Mouse (Mus musculus): ENCODE measurements around the gene Adprhl1. TPM values are rescaled to one million over a fixed set of nuclear protein-coding genes. Genes with fewer than 3 reads are reported as not detected.

Adprhl1 gene
- polyA plus RNA-seq, 1 experiment from 2014 or later: 0.25 TPM

DNA sequence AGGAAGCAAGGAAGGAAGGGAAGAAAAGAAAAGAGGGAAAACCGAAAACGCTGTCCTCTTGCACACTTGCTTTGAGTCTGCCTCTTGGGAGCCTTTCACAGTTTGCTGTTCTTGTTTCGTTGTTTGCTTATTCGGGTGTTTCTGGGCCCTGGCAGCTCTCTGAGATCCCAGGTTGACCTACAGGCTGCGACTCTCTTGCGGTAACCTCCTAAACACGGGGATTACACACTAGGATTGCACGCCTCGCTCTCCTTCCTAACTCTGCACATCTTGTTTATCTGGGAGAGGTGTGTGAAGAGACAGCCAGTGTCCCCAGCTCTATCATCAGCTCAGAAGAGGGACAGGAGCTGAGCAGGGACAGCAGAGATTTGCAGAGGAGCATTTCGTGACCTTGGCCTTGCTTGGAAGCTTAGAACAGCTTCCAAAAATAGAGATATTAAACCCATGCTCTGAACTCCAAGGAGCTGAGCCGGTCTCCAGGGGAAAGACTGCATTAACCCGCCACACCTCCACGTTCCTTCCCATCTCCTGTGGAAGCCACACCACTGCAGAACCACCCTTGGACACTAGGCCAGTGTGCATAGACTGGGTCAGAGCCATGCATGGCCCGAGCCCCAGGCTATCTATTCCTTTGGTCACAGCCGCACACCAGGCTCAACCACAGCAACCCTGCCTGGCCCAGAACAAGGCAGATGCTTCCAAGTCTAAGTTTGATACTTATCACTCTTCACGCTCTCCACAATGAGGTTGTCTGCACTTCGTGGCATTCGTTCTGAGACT lies 72.9 kb downstream of the Adprhl1 start:
- H3K27ac ChIP-seq: no peak overlapping the region
- H3K36me3 ChIP-seq: peaks cover 48% of the 10 kb centered on the region
- no peak overlapping the region for H3K4me3 ChIP-seq
- no peaks in the 10 kb centered on the region for H3K27me3 ChIP-seq (ENCODE audit: insufficient read depth, poor library complexity, severe bottlenecking)
- no peak for DNase-seq (ENCODE audit: low spot score)
- no peaks in the 10 kb centered on the region for H3K9me3 ChIP-seq
- no peaks in the 10 kb centered on the region for H3K4me1 ChIP-seq (replicated peaks)
- 82% methylated on average over 18 of the region's 18 CpGs for WGBS

DNA sequence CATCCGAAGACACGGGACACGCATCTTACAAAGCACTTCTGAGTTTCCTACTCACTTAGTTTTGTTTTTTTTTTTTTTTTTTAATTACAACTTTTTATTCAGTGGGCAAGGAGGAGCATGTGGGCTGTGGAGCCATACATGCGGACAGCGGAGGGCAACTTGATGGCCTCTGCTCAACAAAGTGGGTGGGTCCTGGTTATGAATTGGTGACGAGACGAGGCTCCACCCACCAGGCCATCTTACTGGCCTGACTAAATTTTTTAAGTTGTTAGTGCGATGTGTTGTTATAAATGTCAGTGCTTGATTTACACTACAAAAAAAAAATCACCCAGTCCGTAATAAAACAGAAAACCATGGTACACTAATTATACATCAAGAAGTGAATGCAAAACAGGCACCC lies 73.6 kb downstream of the Adprhl1 start:
- no peaks in the 10 kb centered on the region for H3K9me3 ChIP-seq
- H3K27ac ChIP-seq: no peak overlapping the region
- 86% methylated on average over 9 of the region's 9 CpGs for WGBS
- no peaks in the 10 kb centered on the region for H3K4me1 ChIP-seq (replicated peaks)
- H3K4me3 ChIP-seq: no peak overlapping the region
- DNase-seq (ENCODE audit: low spot score): no peak
- no peaks in the 10 kb centered on the region for H3K27me3 ChIP-seq (ENCODE audit: insufficient read depth, poor library complexity, severe bottlenecking)
- peaks cover 48% of the 10 kb centered on the region for H3K36me3 ChIP-seq

GRCm38 (mm10) chr8:13179948-13180347 lies 74.0 kb downstream of the Adprhl1 start:
- H3K36me3 ChIP-seq: peaks cover 49% of the 10 kb centered on the region

GRCm38 (mm10) chr8:13179482-13179881 lies 74.5 kb downstream of the Adprhl1 start:
- H3K27ac ChIP-seq: no peak overlapping the region
- no peaks in the 10 kb centered on the region for H3K4me1 ChIP-seq (replicated peaks)
- H3K9me3 ChIP-seq: no peaks in the 10 kb centered on the region
- no peak overlapping the region for H3K4me3 ChIP-seq
- no peak for DNase-seq (ENCODE audit: low spot score)
- H3K36me3 ChIP-seq: peaks cover 49% of the 10 kb centered on the region
- WGBS: 75% methylated on average over 6 of the region's 6 CpGs
- H3K27me3 ChIP-seq (ENCODE audit: insufficient read depth, poor library complexity, severe bottlenecking): no peaks in the 10 kb centered on the region

More at GRCm38 (mm10) chr8:13179948-13180347, 74.0 kb downstream of the Adprhl1 start:
- H3K9me3 ChIP-seq: no peaks in the 10 kb centered on the region
- DNase-seq (ENCODE audit: low spot score): no peak
- WGBS: 78% methylated on average over 7 of the region's 7 CpGs
- no peak overlapping the region for H3K27ac ChIP-seq
- no peaks in the 10 kb centered on the region for H3K4me1 ChIP-seq (replicated peaks)
- H3K4me3 ChIP-seq: no peak overlapping the region
- no peaks in the 10 kb centered on the region for H3K27me3 ChIP-seq (ENCODE audit: insufficient read depth, poor library complexity, severe bottlenecking)

GRCm38 (mm10) chr8:13178137-13178536 lies 75.8 kb downstream of the Adprhl1 start:
- Histone ChIP-seq H3K9me3 (no peaks in the 10 kb centered on the region), H3K4me1 (replicated peaks) (no peaks in the 10 kb centered on the region), H3K4me3 (no peak overlapping the region), H3K27ac (no peak overlapping the region), H3K27me3 (ENCODE audit: insufficient read depth, poor library complexity, severe bottlenecking) (no peaks in the 10 kb centered on the region), H3K36me3 (peaks cover 60% of the 10 kb centered on the region)
- 94% methylated on average over 5 of the region's 5 CpGs for WGBS
- no peak for DNase-seq (ENCODE audit: low spot score)

- H3K36me3 ChIP-seq: peaks cover 68% of the 10 kb centered on the region
Measured at GRCm38 (mm10) chr8:13177173-13177852, 76.6 kb downstream of the Adprhl1 start.

GRCm38 (mm10) chr8:13175650-13176049 lies 78.3 kb downstream of the Adprhl1 start:
- no peak for DNase-seq (ENCODE audit: low spot score)
- H3K4me3 ChIP-seq: no peak overlapping the region
- 91% methylated on average over 1 of the region's 1 CpGs for WGBS
- no peaks in the 10 kb centered on the region for H3K9me3 ChIP-seq
- peaks cover 85% of the 10 kb centered on the region for H3K36me3 ChIP-seq
- no peaks in the 10 kb centered on the region for H3K4me1 ChIP-seq (replicated peaks)
- no peak overlapping the region for H3K27ac ChIP-seq
- H3K27me3 ChIP-seq (ENCODE audit: insufficient read depth, poor library complexity, severe bottlenecking): no peaks in the 10 kb centered on the region

More at GRCm38 (mm10) chr8:13177173-13177852, 76.6 kb downstream of the Adprhl1 start:
- no peaks in the 10 kb centered on the region for H3K4me1 ChIP-seq (replicated peaks)
- WGBS: 96% methylated on average over 7 of the region's 7 CpGs
- no peaks in the 10 kb centered on the region for H3K27me3 ChIP-seq (ENCODE audit: insufficient read depth, poor library complexity, severe bottlenecking)
- no peak overlapping the region for H3K27ac ChIP-seq
- H3K4me3 ChIP-seq: no peak overlapping the region
- no peak for DNase-seq (ENCODE audit: low spot score)
- H3K9me3 ChIP-seq: no peaks in the 10 kb centered on the region

- Histone ChIP-seq H3K4me3 (no peak overlapping the region), H3K27me3 (ENCODE audit: insufficient read depth, poor library complexity, severe bottlenecking) (no peaks in the 10 kb centered on the region), H3K9me3 (no peaks in the 10 kb centered on the region), H3K27ac (no peak overlapping the region), H3K4me1 (replicated peaks) (no peaks in the 10 kb centered on the region), H3K36me3 (peaks cover 93% of the 10 kb centered on the region)
- no peak for DNase-seq (ENCODE audit: low spot score)
- whole genome bisulfite sequencing: 93% methylated on average over 4 of the region's 4 CpGs
Measured at GRCm38 (mm10) chr8:13174811-13175210, 79.2 kb downstream of the Adprhl1 start.

DNA sequence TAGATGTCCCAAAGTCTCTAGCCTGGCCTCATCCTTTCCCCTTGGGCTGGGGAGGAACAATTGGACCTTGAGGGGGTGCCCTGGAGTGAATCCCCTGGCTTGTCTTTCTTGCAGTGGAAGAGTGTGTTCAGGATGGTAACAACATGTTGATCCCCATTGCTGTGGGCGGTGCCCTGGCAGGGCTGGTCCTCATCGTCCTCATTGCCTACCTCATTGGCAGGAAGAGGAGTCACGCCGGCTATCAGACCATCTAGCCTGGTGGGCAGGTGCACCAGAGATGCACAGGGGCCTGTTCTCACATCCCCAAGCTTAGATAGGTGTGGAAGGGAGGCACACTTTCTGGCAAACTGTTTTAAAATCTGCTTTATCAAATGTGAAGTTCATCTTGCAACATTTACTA lies 79.7 kb downstream of the Adprhl1 start:
- DNase-seq (ENCODE audit: low spot score): no peak
- peaks cover 98% of the 10 kb centered on the region for H3K36me3 ChIP-seq
- no peaks in the 10 kb centered on the region for H3K27me3 ChIP-seq (ENCODE audit: insufficient read depth, poor library complexity, severe bottlenecking)
- H3K4me3 ChIP-seq: no peak overlapping the region
- no peak overlapping the region for H3K27ac ChIP-seq
- H3K4me1 ChIP-seq (replicated peaks): no peaks in the 10 kb centered on the region
- WGBS: 94% methylated on average over 4 of the region's 4 CpGs
- no peaks in the 10 kb centered on the region for H3K9me3 ChIP-seq

MicroRNAs encoded within 50 kb of the gene (microRNA counts, 519-probe panel; counts per million panel counts)
- microRNA mmu-miR-1968: 1,255 counts per million, percentile 77 among the panel's probes with 10 or more counts

Other genes with a start within 250 kb of the Adprhl1 start
- 0.10 and 0.34 TPM in 2 replicates for gene F7, start 228.1 kb downstream of the Adprhl1 start, polyA plus RNA-seq (2016; fragmentation: Nextera tagmentation; extraction: Ambion mirVana)
- 1.2 TPM in 2 replicates for gene F10, start 216.9 kb downstream of the Adprhl1 start, polyA plus RNA-seq (2016; fragmentation: Nextera tagmentation; extraction: Ambion mirVana)
- gene Proz, start 193.2 kb downstream of the Adprhl1 start, polyA plus RNA-seq (2016; fragmentation: Nextera tagmentation; extraction: Ambion mirVana): 0.24 and 0.50 TPM in 2 replicates
- 58.4 and 63.5 TPM in 2 replicates for gene Pcid2, start 148.7 kb downstream of the Adprhl1 start, polyA plus RNA-seq (2016; fragmentation: Nextera tagmentation; extraction: Ambion mirVana)
- gene Cul4a, start 148.5 kb downstream of the Adprhl1 start, polyA plus RNA-seq (2016; fragmentation: Nextera tagmentation; extraction: Ambion mirVana): 72.8 and 83.9 TPM in 2 replicates
- 218 and 231 TPM in 2 replicates for gene Lamp1, start 95.0 kb downstream of the Adprhl1 start, polyA plus RNA-seq (2016; fragmentation: Nextera tagmentation; extraction: Ambion mirVana)
- 14.5 and 16.5 TPM in 2 replicates for gene Grtp1, start 53.5 kb downstream of the Adprhl1 start, polyA plus RNA-seq (2016; fragmentation: Nextera tagmentation; extraction: Ambion mirVana)
- gene Dcun1d2, start 34.0 kb upstream of the Adprhl1 start, polyA plus RNA-seq (2016; fragmentation: Nextera tagmentation; extraction: Ambion mirVana): 25.3 and 27.6 TPM in 2 replicates
- 35.6 and 40.9 TPM in 2 replicates for gene Tmco3, start 34.0 kb upstream of the Adprhl1 start, polyA plus RNA-seq (2016; fragmentation: Nextera tagmentation; extraction: Ambion mirVana)
- 162 and 186 TPM in 2 replicates for gene Tfdp1, start 84.6 kb upstream of the Adprhl1 start, polyA plus RNA-seq (2016; fragmentation: Nextera tagmentation; extraction: Ambion mirVana)
- gene Atp4b, start 142.7 kb upstream of the Adprhl1 start, polyA plus RNA-seq (2016; fragmentation: Nextera tagmentation; extraction: Ambion mirVana): 0.18 TPM in 1 of 2 replicates, not detected in the other
- 0.02 TPM in 1 of 2 replicates, not detected in the other for gene Grk1, start 150.9 kb upstream of the Adprhl1 start, polyA plus RNA-seq (2016; fragmentation: Nextera tagmentation; extraction: Ambion mirVana)
- 0.27 and 0.56 TPM in 2 replicates for gene Tmem255b, start 181.0 kb upstream of the Adprhl1 start, polyA plus RNA-seq (2016; fragmentation: Nextera tagmentation; extraction: Ambion mirVana)
- 12.9 and 15.8 TPM in 2 replicates for gene Gas6, start 240.3 kb upstream of the Adprhl1 start, polyA plus RNA-seq (2016; fragmentation: Nextera tagmentation; extraction: Ambion mirVana)